Mouse (Mus musculus) kidney, adult 2 months (tissue): ENCODE data around the gene Ptpn14.

Experiments
- CTCF ChIP-seq: fragments of 200-500 bp; conservative IDR thresholded peaks from 2 replicates; pipeline ENCODE4 v1.5.1; 2011; ENCODE audit warnings: low read depth, mild to moderate bottlenecking, control low read depth, low read length, moderate library complexity, mixed read lengths; ENCODE audit not compliant: insufficient read depth, insufficient read length
- POLR2A ChIP-seq: fragments of 200-500 bp; IDR thresholded peaks from one replicate; pipeline ENCODE4 v1.6.1; 2011; ENCODE audit warnings: low read depth, low read length, control low read depth

GRCm38 (mm10) chr1:189867497-189867896 lies 139.4 kb downstream of the Ptpn14 start:
- TF ChIP-seq POLR2A, result no peak
- no peak for TF ChIP-seq CTCF
